Mouse (Mus musculus) CH12.LX (cell line): ENCODE results near the gene Ppp1r26.

Source experiments
- TCF12 ChIP-seq: IDR thresholded peaks from 2 replicates; pipeline ENCODE4 v1.6.1; 2014; ENCODE audit warnings: low read depth, mild to moderate bottlenecking, inconsistent platforms, low read length, improper control_type of control experiment
- UBTF ChIP-seq: IDR thresholded peaks from 2 replicates; pipeline ENCODE4 v1.6.1; 2012; ENCODE audit warnings: low read depth, mild to moderate bottlenecking, inconsistent platforms, low read length, improper control_type of control experiment, moderate library complexity
- USF1 ChIP-seq: IDR thresholded peaks from 2 replicates; pipeline ENCODE4 v1.6.1; 2014; ENCODE audit warnings: low read depth, mild to moderate bottlenecking, inconsistent platforms, low read length, improper control_type of control experiment

GRCm38 (mm10) chr2:28502987-28503386 lies 56.4 kb downstream of the Ppp1r26 start:
- TF ChIP-seq TCF12 (no peak), UBTF (no peak), USF1 (no peak)
